Mouse (Mus musculus) liver, embryonic 15.5 days (tissue): Measurements from ENCODE around the gene Hapln2. TPM values are rescaled to one million over a fixed set of nuclear protein-coding genes. Genes with fewer than 3 reads are reported as not detected.

Source experiments
- ATAC-seq: fragments of 200-750 bp; cut with Nextera tagmentation; 2 replicates; pipeline ENCODE4 v1.8.0; 2017; ENCODE audit warnings: moderate number of reproducible peaks, mild to moderate bottlenecking, moderate library complexity; ENCODE audit not compliant: insufficient read depth
- H3K27ac ChIP-seq: fragments of 300-500 bp; sonication (generic); replicated peaks from 2 replicates; pipeline ENCODE4 v1.5.1; 2015; ENCODE audit warnings: mild to moderate bottlenecking, inconsistent platforms
- H3K27me3 ChIP-seq: fragments of 300-500 bp; sonication (generic); 2 replicates; pipeline ENCODE4 v1.6.1; 2015; ENCODE audit warnings: mild to moderate bottlenecking, inconsistent platforms
- H3K36me3 ChIP-seq: fragments of 300-500 bp; sonication (generic); replicated peaks from 2 replicates; pipeline ENCODE4 v1.6.1; 2015; ENCODE audit warnings: moderate library complexity, mild to moderate bottlenecking, inconsistent platforms
- H3K4me1 ChIP-seq: fragments of 300-500 bp; sonication (generic); replicated peaks from 2 replicates; pipeline ENCODE4 v1.6.1; 2015; ENCODE audit warnings: inconsistent platforms
- H3K4me2 ChIP-seq: fragments of 300-500 bp; sonication (generic); 2 replicates; pipeline ENCODE4 v1.6.1; 2015; ENCODE audit warnings: moderate library complexity, mild to moderate bottlenecking, inconsistent platforms
- H3K4me3 ChIP-seq: fragments of 300-500 bp; sonication (generic); replicated peaks from 2 replicates; pipeline ENCODE4 v1.5.1; 2015; ENCODE audit warnings: mild to moderate bottlenecking, inconsistent platforms
- H3K9ac ChIP-seq: fragments of 300-500 bp; sonication (generic); 2 replicates; pipeline ENCODE4 v1.6.1; 2015; ENCODE audit warnings: moderate library complexity, mild to moderate bottlenecking, inconsistent platforms
- H3K9me3 ChIP-seq: fragments of 300-500 bp; sonication (generic); replicated peaks from 2 replicates; pipeline ENCODE4 v1.6.1; 2016; ENCODE audit warnings: inconsistent platforms
- WGBS: fragments of 180-500 bp; shearing (Covaris S2); methylation state at CpG from one replicate; pipeline ENCODE4 v1.1.7; 2015; ENCODE audit warnings: mixed read lengths; ENCODE audit not compliant: insufficient replicate concordance; 5-methylcytosine and 5-hydroxymethylcytosine counted together
- polyA plus RNA-seq: library from polyadenylated mRNA; unstranded; fragments of >200 nt; fragmentation: Nextera tagmentation; extraction: Ambion mirVana; gene quantifications from 2 replicates; pipeline ENCODE4 v1.2.1, GENCODE M21; 2015

Hapln2 gene
- polyA plus RNA-seq, 1 experiment from 2014 or later, result not detected

- Histone ChIP-seq H3K27me3 (peaks cover 56% of the 10 kb centered on the region), H3K9me3 (no peaks in the 10 kb centered on the region), H3K9ac (no peak overlapping the region), H3K4me3 (no peak overlapping the region), H3K27ac (no peak overlapping the region), H3K4me2 (no peak overlapping the region), H3K4me1 (0 out of 2 replicates have a peak, but pooled peaks cover 3% of the 10 kb centered on the region), H3K36me3 (no peaks in the 10 kb centered on the region)
- ATAC-seq, result no peak
- WGBS, result 55% methylated on average over 1 of the region's 1 CpGs
These were observed 8.3 kb upstream of the Hapln2 start for GRCm38 (mm10) chr3:88035561-88036293.

- H3K4me2 ChIP-seq, result no peak overlapping the region
- no peak for ATAC-seq
These were observed 6.1 kb upstream of the Hapln2 start for GRCm38 (mm10) chr3:88033506-88033905.

GRCm38 (mm10) chr3:88030608-88031395, 3.4 kb upstream of the Hapln2 start:
- Histone ChIP-seq H3K27ac (no peak overlapping the region), H3K4me2 (peak overlapping the region; percentile 27; the same call in 1 of the 2 replicates), H3K9ac (no peak overlapping the region), H3K27me3 (peaks cover 61% of the 10 kb centered on the region), H3K4me3 (no peak overlapping the region), H3K36me3 (no peaks in the 10 kb centered on the region), H3K9me3 (0 out of 2 replicates have a peak, but pooled peaks cover 4% of the 10 kb centered on the region), H3K4me1 (0 out of 2 replicates have a peak, but pooled peaks cover 4% of the 10 kb centered on the region)
- no peak; the same call in 1 of the 2 replicates for ATAC-seq
- 18% methylated on average over 19 of the region's 19 CpGs for WGBS

More at GRCm38 (mm10) chr3:88033506-88033905, 6.1 kb upstream of the Hapln2 start:
- H3K4me1 ChIP-seq, result 0 out of 2 replicates have a peak, but pooled peaks cover 4% of the 10 kb centered on the region
- H3K9me3 ChIP-seq, result no peaks in the 10 kb centered on the region
- H3K27ac ChIP-seq, result no peak overlapping the region
- H3K9ac ChIP-seq, result no peak overlapping the region
- no peak overlapping the region for H3K4me3 ChIP-seq
- peaks cover 57% of the 10 kb centered on the region for H3K27me3 ChIP-seq
- WGBS, result 46% methylated on average over 5 of the region's 5 CpGs
- H3K36me3 ChIP-seq, result no peaks in the 10 kb centered on the region

- Histone ChIP-seq H3K27me3 (peaks cover 89% of the 10 kb centered on the region), H3K9ac (no peak overlapping the region), H3K27ac (no peak overlapping the region), H3K4me2 (no peak overlapping the region), H3K4me3 (no peak overlapping the region), H3K36me3 (no peaks in the 10 kb centered on the region), H3K9me3 (0 out of 2 replicates have a peak, but pooled peaks cover 4% of the 10 kb centered on the region), H3K4me1 (peaks cover 22% of the 10 kb centered on the region)
- WGBS, result 46% methylated on average over 7 of the region's 7 CpGs
- no peak for ATAC-seq
These were observed 560 bp downstream of the Hapln2 start for GRCm38 (mm10) chr3:88026823-88027222.

GRCm38 (mm10) chr3:88023192-88024074, 4.0 kb downstream of the Hapln2 start:
- 0 out of 2 replicates have a peak, but pooled peaks cover 4% of the 10 kb centered on the region for H3K9me3 ChIP-seq
- no peaks in the 10 kb centered on the region for H3K36me3 ChIP-seq
- no peak overlapping the region for H3K27ac ChIP-seq
- no peak overlapping the region for H3K9ac ChIP-seq
- 1% methylated on average over 81 of the region's 81 CpGs for WGBS
- H3K4me1 ChIP-seq, result peaks cover 17% of the 10 kb centered on the region
- ATAC-seq, result peak; percentile 48; the same call in 1 of the 2 replicates
- peak overlapping the region; percentile 80 for H3K4me2 ChIP-seq
- peaks cover 83% of the 10 kb centered on the region for H3K27me3 ChIP-seq
- peak overlapping the region; percentile 56 for H3K4me3 ChIP-seq

- peaks cover 89% of the 10 kb centered on the region for H3K27me3 ChIP-seq
These were observed 4.8 kb downstream of the Hapln2 start for GRCm38 (mm10) chr3:88022322-88023191.

GRCm38 (mm10) chr3:88010634-88011265, 16.6 kb downstream of the Hapln2 start:
- Histone ChIP-seq H3K27me3 (peaks cover 23% of the 10 kb centered on the region), H3K9me3 (no peaks in the 10 kb centered on the region), H3K4me1 (no peaks in the 10 kb centered on the region), H3K4me2 (no peak overlapping the region), H3K4me3 (no peak overlapping the region), H3K36me3 (no peaks in the 10 kb centered on the region), H3K27ac (no peak overlapping the region), H3K9ac (no peak overlapping the region)
- WGBS, result 3% methylated on average over 6 of the region's 6 CpGs
- ATAC-seq, result no peak

More at GRCm38 (mm10) chr3:88022322-88023191, 4.8 kb downstream of the Hapln2 start:
- Histone ChIP-seq H3K27ac (no peak overlapping the region), H3K4me1 (peaks cover 17% of the 10 kb centered on the region), H3K4me2 (peak overlapping the region; percentile 80), H3K9me3 (no peaks in the 10 kb centered on the region), H3K4me3 (peak overlapping the region; percentile 56), H3K36me3 (no peaks in the 10 kb centered on the region), H3K9ac (no peak overlapping the region)
- 2% methylated on average over 66 of the region's 66 CpGs for whole genome bisulfite sequencing
- peak; percentile 71 for ATAC-seq

GRCm38 (mm10) chr3:88005822-88006786, 21.3 kb downstream of the Hapln2 start:
- no peaks in the 10 kb centered on the region for H3K9me3 ChIP-seq
- H3K4me2 ChIP-seq, result no peak overlapping the region
- no peak for ATAC-seq
- H3K27me3 ChIP-seq, result peaks cover 55% of the 10 kb centered on the region
- no peaks in the 10 kb centered on the region for H3K36me3 ChIP-seq
- no peak overlapping the region for H3K27ac ChIP-seq
- no peak overlapping the region for H3K9ac ChIP-seq
- H3K4me1 ChIP-seq, result no peaks in the 10 kb centered on the region
- no peak overlapping the region for H3K4me3 ChIP-seq
- 62% methylated on average over 18 of the region's 18 CpGs for WGBS
